Mouse (Mus musculus) layer of hippocampus, adult 2 months (tissue): Measurements from ENCODE around the gene Ccdc146. TPM values are rescaled to one million over a fixed set of nuclear protein-coding genes. Genes with fewer than 3 reads are reported as not detected.

Source experiments
- DNase-seq, 2 experiments: peaks; one replicate each; pipeline ENCODE4 v3.0.0; 2022; ENCODE audit warnings: low spot score in 2 of 2
- H3K27ac ChIP-seq: fragments of 200-600 bp; 2 replicates; pipeline ENCODE4 v1.8.1; 2022
- H3K4me3 ChIP-seq: fragments of 200-600 bp; 2 replicates; pipeline ENCODE4 v1.8.1; 2022; ENCODE audit warnings: mild to moderate bottlenecking
- CTCF ChIP-seq: fragments of 200-600 bp; conservative IDR thresholded peaks from 2 replicates; pipeline ENCODE4 v1.8.1; 2022; ENCODE audit warnings: antibody characterized with exemption, mild to moderate bottlenecking, moderate library complexity
- total RNA-seq, 2 experiments: library from RNA; stranded (reverse); gene quantifications; 2 replicates each; pipeline ENCODE4 v1.2.3; 2021

The Ccdc146 gene
- total RNA-seq, 2 experiments from 2014 or later, result 0.20 to 0.28 TPM

- no peak overlapping the region for H3K4me3 ChIP-seq
- DNase-seq, result peak; percentile 11 to 26
- H3K27ac ChIP-seq, result no peak overlapping the region
- TF ChIP-seq CTCF, result no peak
These were observed 40.9 kb downstream of the Ccdc146 start for GRCm38 (mm10) chr5:21383392-21384251.

- Histone ChIP-seq H3K27ac (no peak overlapping the region), H3K4me3 (no peak overlapping the region)
- DNase-seq, result no peak
- no peak for TF ChIP-seq CTCF
These were observed 41.8 kb downstream of the Ccdc146 start for GRCm38 (mm10) chr5:21382678-21383077.

GRCm38 (mm10) chr5:21381986-21382385 is 42.5 kb downstream of the Ccdc146 start:
- TF ChIP-seq CTCF, result no peak
- no peak overlapping the region for H3K4me3 ChIP-seq
- no peak for DNase-seq
- no peak overlapping the region for H3K27ac ChIP-seq

GRCm38 (mm10) chr5:21378397-21378796 is 46.1 kb downstream of the Ccdc146 start:
- no peak for TF ChIP-seq CTCF

GRCm38 (mm10) chr5:21376935-21377334 is 47.5 kb downstream of the Ccdc146 start:
- TF ChIP-seq CTCF, result no peak
- DNase-seq, result no peak
- Histone ChIP-seq H3K4me3 (no peak overlapping the region), H3K27ac (no peak overlapping the region)

More at GRCm38 (mm10) chr5:21378397-21378796, 46.1 kb downstream of the Ccdc146 start:
- H3K27ac ChIP-seq, result no peak overlapping the region
- H3K4me3 ChIP-seq, result no peak overlapping the region
- DNase-seq, result no peak

GRCm38 (mm10) chr5:21373180-21373518 is 51.3 kb downstream of the Ccdc146 start:
- Histone ChIP-seq H3K27ac (no peak overlapping the region), H3K4me3 (peak overlapping the region; percentile 55; the same call in 1 of the 2 replicates)
- no peak for DNase-seq
- TF ChIP-seq CTCF, result no peak

GRCm38 (mm10) chr5:21372493-21373179 is 51.8 kb downstream of the Ccdc146 start, which contains the start of gene Fgl2:
Gene Fgl2 (plus strand): TSS chr5:21372642.
- peak within 1 kb of the TSS; percentile 57; the same call in 1 of the 2 replicates for H3K27ac ChIP-seq
- peak; percentile 16 to 27 for DNase-seq
- peak within 1 kb of the TSS; percentile 55 for H3K4me3 ChIP-seq
- no peak for TF ChIP-seq CTCF

GRCm38 (mm10) chr5:21371920-21372319 is 52.6 kb downstream of the Ccdc146 start:
- Histone ChIP-seq H3K4me3 (peak overlapping the region; percentile 55), H3K27ac (no peak overlapping the region)
- no peak for TF ChIP-seq CTCF
- no peak for DNase-seq

- no peak for DNase-seq
- no peak for TF ChIP-seq CTCF
- H3K4me3 ChIP-seq, result no peak overlapping the region
- H3K27ac ChIP-seq, result no peak overlapping the region
These were observed 54.1 kb downstream of the Ccdc146 start for GRCm38 (mm10) chr5:21370218-21370947.

GRCm38 (mm10) chr5:21367514-21367913 is 57.0 kb downstream of the Ccdc146 start:
- no peak overlapping the region for H3K4me3 ChIP-seq
- no peak overlapping the region for H3K27ac ChIP-seq
- no peak for DNase-seq
- no peak for TF ChIP-seq CTCF

- no peak for DNase-seq
- H3K4me3 ChIP-seq, result no peak overlapping the region
- TF ChIP-seq CTCF, result no peak
- H3K27ac ChIP-seq, result no peak overlapping the region
These were observed 58.0 kb downstream of the Ccdc146 start for GRCm38 (mm10) chr5:21366338-21367053.

- DNase-seq, result no peak
- H3K27ac ChIP-seq, result no peak overlapping the region
- no peak overlapping the region for H3K4me3 ChIP-seq
- no peak for TF ChIP-seq CTCF
These were observed 61.1 kb downstream of the Ccdc146 start for GRCm38 (mm10) chr5:21363343-21363742.
